Mouse (Mus musculus) intestine, postnatal 0 days (tissue): ENCODE measurements around the gene Pitpnm1. TPM values are rescaled to one million over a fixed set of nuclear protein-coding genes. Genes with fewer than 3 reads are reported as not detected.
A peak's percentile ranks its signal among the peaks of the same experiment; 100 is the strongest.

Experiments
- ATAC-seq: fragments of 200-750 bp; cut with Nextera tagmentation; 2 replicates; pipeline ENCODE4 v1.8.0; 2017; ENCODE audit warnings: mild to moderate bottlenecking, moderate TSS enrichment, moderate library complexity
- H3K27ac ChIP-seq: fragments of 300-500 bp; sonication (generic); 2 replicates; pipeline ENCODE4 v1.5.1; 2014; ENCODE audit warnings: mild to moderate bottlenecking, low read depth, low read length, moderate library complexity
- H3K27me3 ChIP-seq: fragments of 300-500 bp; sonication (generic); replicated peaks from 2 replicates; pipeline ENCODE4 v1.6.1; 2014; ENCODE audit warnings: low read length, mixed read lengths; ENCODE audit not compliant: control insufficient read depth, insufficient read depth
- H3K36me3 ChIP-seq: fragments of 300-500 bp; sonication (generic); 2 replicates; pipeline ENCODE4 v1.6.1; 2014; ENCODE audit warnings: mild to moderate bottlenecking, moderate library complexity; ENCODE audit not compliant: control insufficient read depth, insufficient read depth
- H3K4me1 ChIP-seq: fragments of 300-500 bp; sonication (generic); replicated peaks from 2 replicates; pipeline ENCODE4 v1.6.1; 2014; ENCODE audit warnings: antibody characterized with exemption, low read length, mixed read lengths; ENCODE audit not compliant: control insufficient read depth, insufficient read depth
- H3K4me2 ChIP-seq: fragments of 300-500 bp; sonication (generic); replicated peaks from 2 replicates; pipeline ENCODE4 v1.6.1; 2014; ENCODE audit warnings: low read depth, mild to moderate bottlenecking, moderate library complexity
- H3K4me3 ChIP-seq: fragments of 300-500 bp; sonication (generic); 2 replicates; pipeline ENCODE4 v1.5.1; 2014; ENCODE audit warnings: low read depth, low read length
- H3K9ac ChIP-seq: fragments of 300-500 bp; sonication (generic); 2 replicates; pipeline ENCODE4 v1.6.1; 2014; ENCODE audit warnings: mild to moderate bottlenecking, low read depth, low read length
- H3K9me3 ChIP-seq: fragments of 300-500 bp; sonication (generic); 2 replicates; pipeline ENCODE4 v1.6.1; 2016; ENCODE audit warnings: mixed run types; ENCODE audit not compliant: control insufficient read depth
- CTCF ChIP-seq: sonication (generic); IDR thresholded peaks from 2 replicates; pipeline ENCODE4 v1.5.1; 2016; ENCODE audit warnings: low read depth, mild to moderate bottlenecking, control low read depth, antibody characterized with exemption, moderate library complexity
- WGBS: fragments of 180-500 bp; shearing (Covaris S2); extraction: QIAGEN DNeasy Blood & Tissue Kit; methylation state at CpG from one replicate; pipeline ENCODE4 v1.1.7; 2014; 5-methylcytosine and 5-hydroxymethylcytosine counted together
- polyA plus RNA-seq: library from polyadenylated mRNA; unstranded; fragments of >200 nt; fragmentation: Nextera tagmentation; extraction: Ambion mirVana; gene quantifications from 2 replicates; pipeline ENCODE4 v1.2.1, GENCODE M21; 2015

The Pitpnm1 gene
- polyA plus RNA-seq, 1 experiment from 2014 or later, result 13.7 TPM

GRCm38 (mm10) chr19:4072706-4073424 lies 26.9 kb upstream of the Pitpnm1 start:
- Histone ChIP-seq H3K27me3 (no peaks in the 10 kb centered on the region), H3K4me1 (no peaks in the 10 kb centered on the region), H3K9ac (no peak overlapping the region), H3K27ac (no peak overlapping the region), H3K4me3 (no peak overlapping the region), H3K9me3 (no peaks in the 10 kb centered on the region), H3K4me2 (no peak overlapping the region), H3K36me3 (no peaks in the 10 kb centered on the region)
- ATAC-seq, result no peak
- 71% methylated on average over 6 of the region's 6 CpGs for WGBS
- no peak for TF ChIP-seq CTCF

GRCm38 (mm10) chr19:4075531-4075930 lies 24.3 kb upstream of the Pitpnm1 start:
- Histone ChIP-seq H3K9me3 (no peaks in the 10 kb centered on the region), H3K4me2 (no peak overlapping the region), H3K27me3 (no peaks in the 10 kb centered on the region), H3K4me3 (no peak overlapping the region), H3K27ac (no peak overlapping the region), H3K9ac (no peak overlapping the region), H3K4me1 (no peaks in the 10 kb centered on the region), H3K36me3 (no peaks in the 10 kb centered on the region)
- no peak for ATAC-seq
- TF ChIP-seq CTCF, result no peak
- 67% methylated on average over 1 of the region's 1 CpGs for WGBS

DNA sequence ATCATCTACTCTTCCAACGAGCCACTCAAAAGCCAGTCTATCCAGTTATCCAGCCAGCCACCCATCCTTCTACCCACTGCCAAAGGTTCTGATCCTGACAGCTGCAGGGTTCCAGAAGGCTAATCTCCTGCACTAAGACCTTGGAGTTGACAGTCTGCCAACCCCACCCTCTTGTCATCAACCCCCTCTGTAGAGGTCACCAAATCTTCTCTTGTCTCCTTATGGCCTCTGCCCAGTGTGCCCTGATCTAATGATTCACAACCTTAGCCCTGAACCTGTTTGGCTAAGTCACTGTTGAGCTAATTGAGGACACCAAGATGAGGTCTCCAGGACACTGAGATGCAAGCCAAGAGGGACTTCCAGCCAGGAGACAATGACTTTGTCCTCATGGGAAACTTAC lies 20.2 kb upstream of the Pitpnm1 start:
- Histone ChIP-seq H3K4me3 (no peak overlapping the region), H3K9ac (no peak overlapping the region), H3K27me3 (no peaks in the 10 kb centered on the region), H3K9me3 (no peaks in the 10 kb centered on the region), H3K27ac (no peak overlapping the region), H3K36me3 (no peaks in the 10 kb centered on the region), H3K4me2 (no peak overlapping the region), H3K4me1 (no peaks in the 10 kb centered on the region)
- TF ChIP-seq CTCF, result no peak
- WGBS, result 84% methylated on average over 1 of the region's 1 CpGs
- no peak for ATAC-seq

GRCm38 (mm10) chr19:4080511-4081009 lies 19.2 kb upstream of the Pitpnm1 start:
- ATAC-seq, result no peak
- H3K4me3 ChIP-seq, result no peak overlapping the region
- no peak overlapping the region for H3K9ac ChIP-seq
- H3K4me2 ChIP-seq, result no peak overlapping the region
- H3K36me3 ChIP-seq, result no peaks in the 10 kb centered on the region
- WGBS, result 67% methylated on average over 8 of the region's 8 CpGs
- no peak overlapping the region for H3K27ac ChIP-seq
- H3K9me3 ChIP-seq, result no peaks in the 10 kb centered on the region
- H3K4me1 ChIP-seq, result no peaks in the 10 kb centered on the region
- TF ChIP-seq CTCF, result peak; percentile 60
- no peaks in the 10 kb centered on the region for H3K27me3 ChIP-seq

DNA sequence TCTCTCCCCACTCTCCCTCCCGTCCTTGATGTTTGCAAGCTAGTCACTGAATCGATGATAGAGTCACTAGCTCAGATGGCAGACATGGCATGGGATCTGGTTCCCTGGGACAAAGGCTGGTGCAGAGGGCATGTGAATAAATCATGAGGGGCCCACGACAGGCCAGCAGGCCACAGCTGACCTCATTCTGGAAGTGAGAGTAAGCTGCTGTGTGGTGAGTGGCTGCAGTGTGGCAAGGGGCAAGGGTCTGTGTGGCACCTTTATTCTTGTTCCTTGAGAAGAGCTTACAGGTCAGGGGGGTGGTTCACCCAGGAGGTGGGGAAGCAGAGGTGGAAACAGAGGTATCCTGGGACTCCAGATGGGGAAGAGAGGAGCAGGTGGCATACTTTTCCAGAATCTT lies 18.4 kb upstream of the Pitpnm1 start, which contains the start of gene Cabp2:
TSS of gene Cabp2 (plus strand) at position 185 of the 400 bp plus-strand sequence.
- H3K9ac ChIP-seq, result no peak within 1 kb of the TSS
- H3K4me3 ChIP-seq, result no peak within 1 kb of the TSS
- no peak for ATAC-seq
- no peak for TF ChIP-seq CTCF
- H3K27ac ChIP-seq, result no peak within 1 kb of the TSS
- no peaks in the 10 kb centered on the region for H3K36me3 ChIP-seq
- H3K4me1 ChIP-seq, result no peaks in the 10 kb centered on the region
- no peaks in the 10 kb centered on the region for H3K9me3 ChIP-seq
- no peaks in the 10 kb centered on the region for H3K27me3 ChIP-seq
- 70% methylated on average over 3 of the region's 3 CpGs for WGBS
- H3K4me2 ChIP-seq, result no peak within 1 kb of the TSS

DNA sequence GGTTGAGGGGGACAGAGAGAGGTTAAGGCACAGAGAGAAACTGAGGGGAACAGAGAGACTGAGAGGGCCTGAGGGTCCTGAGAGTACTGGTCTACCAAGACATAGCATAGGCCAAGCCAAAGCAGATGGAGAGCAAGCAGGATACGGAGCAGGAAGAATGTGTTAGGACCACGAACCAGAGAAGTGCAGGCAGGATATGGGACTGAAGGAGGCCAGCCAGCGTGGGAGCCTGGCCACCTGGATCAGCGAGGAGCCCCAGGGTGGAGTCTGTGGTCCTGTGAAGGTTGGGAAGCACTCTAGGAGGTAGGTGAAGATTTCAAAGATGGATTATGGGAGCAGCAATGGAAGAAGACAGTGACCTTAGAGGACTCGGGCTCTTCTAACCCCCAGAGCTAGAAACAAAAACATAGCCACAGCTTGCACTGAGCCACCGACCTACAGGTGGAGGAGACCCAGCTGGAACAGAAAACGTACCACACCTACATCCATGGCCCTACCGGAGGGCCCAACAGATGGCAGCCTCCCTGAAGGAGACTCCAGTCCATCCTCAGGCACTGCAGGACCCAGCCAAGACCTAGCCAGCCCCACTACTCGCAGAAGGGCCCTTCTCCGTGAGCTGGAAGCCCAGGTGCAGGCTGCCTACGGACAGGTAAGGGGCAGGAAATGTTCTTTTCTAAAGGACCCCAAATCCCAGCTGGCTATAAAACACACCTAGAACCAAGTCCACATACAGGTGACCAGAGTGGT lies 17.4 kb upstream of the Pitpnm1 start:
- 79% methylated on average over 11 of the region's 11 CpGs for WGBS
- TF ChIP-seq CTCF, result no peak
- Histone ChIP-seq H3K27me3 (no peaks in the 10 kb centered on the region), H3K4me3 (no peak overlapping the region), H3K9ac (no peak overlapping the region), H3K36me3 (no peaks in the 10 kb centered on the region), H3K9me3 (no peaks in the 10 kb centered on the region), H3K4me2 (no peak overlapping the region), H3K27ac (no peak overlapping the region), H3K4me1 (no peaks in the 10 kb centered on the region)
- no peak for ATAC-seq
